Mouse (Mus musculus) heart, embryonic 16.5 days (tissue): Measurements from ENCODE around the gene Mesp2. TPM values are rescaled to one million over a fixed set of nuclear protein-coding genes. Genes with fewer than 3 reads are reported as not detected.

Experiments
- ATAC-seq: fragments of 200-750 bp; cut with Nextera tagmentation; replicated peaks from 2 replicates; pipeline ENCODE4 v1.8.0; 2017; ENCODE audit warnings: moderate number of reproducible peaks; ENCODE audit not compliant: insufficient read depth, low FRiP score; ENCODE audit errors: extremely low read depth
- H3K27ac ChIP-seq: fragments of 300-500 bp; sonication (generic); 2 replicates; pipeline ENCODE4 v1.5.1; 2014; ENCODE audit warnings: mild to moderate bottlenecking, low read length, control low read depth, moderate library complexity
- H3K27me3 ChIP-seq: fragments of 300-500 bp; sonication (generic); 2 replicates; pipeline ENCODE4 v1.6.1; 2014; ENCODE audit warnings: low read length, mixed read lengths; ENCODE audit not compliant: control insufficient read depth, insufficient read depth
- H3K36me3 ChIP-seq: fragments of 300-500 bp; sonication (generic); 2 replicates; pipeline ENCODE4 v1.6.1; 2014; ENCODE audit not compliant: control insufficient read depth, insufficient read depth
- H3K4me1 ChIP-seq: fragments of 300-500 bp; sonication (generic); 2 replicates; pipeline ENCODE4 v1.6.1; 2014; ENCODE audit warnings: low read length, mixed read lengths; ENCODE audit not compliant: control insufficient read depth, insufficient read depth
- H3K4me2 ChIP-seq: fragments of 300-500 bp; sonication (generic); 2 replicates; pipeline ENCODE4 v1.6.1; 2014; ENCODE audit warnings: low read depth, mild to moderate bottlenecking, control low read depth, low read length
- H3K4me3 ChIP-seq: fragments of 300-500 bp; sonication (generic); 2 replicates; pipeline ENCODE4 v1.5.1; 2014; ENCODE audit warnings: mild to moderate bottlenecking, control low read depth, low read length
- H3K9ac ChIP-seq: fragments of 300-500 bp; sonication (generic); 2 replicates; pipeline ENCODE4 v1.6.1; 2014; ENCODE audit warnings: low read length, control low read depth
- H3K9me3 ChIP-seq: fragments of 300-500 bp; sonication (generic); replicated peaks from 2 replicates; pipeline ENCODE4 v1.6.1; 2016; ENCODE audit warnings: low read length; ENCODE audit not compliant: control insufficient read depth
- WGBS: fragments of 180-500 bp; shearing (Covaris S2); extraction: QIAGEN DNeasy Blood & Tissue Kit; methylation state at CpG from one replicate; pipeline ENCODE4 v1.1.7; 2014; 5-methylcytosine and 5-hydroxymethylcytosine counted together
- polyA plus RNA-seq: library from polyadenylated mRNA; unstranded; fragments of >200 nt; fragmentation: Nextera tagmentation; extraction: Ambion mirVana; gene quantifications from 2 replicates; pipeline ENCODE4 v1.2.1, GENCODE M21; 2015

Mesp2 gene
- polyA plus RNA-seq = 0.18 and 0.31 TPM in 2 replicates

GRCm38 (mm10) chr7:79810611-79811506 lies at the start of gene Mesp2:
TSS of gene Mesp2 (plus strand) at chr7:79810727.
- ATAC-seq = peak; percentile 73
- 11% methylated on average over 70 of the region's 71 CpGs for WGBS
- no peaks in the 10 kb centered on the region for H3K9me3 ChIP-seq
- H3K9ac ChIP-seq = peak within 1 kb of the TSS; percentile 71
- H3K27me3 ChIP-seq = peaks cover 21% of the 10 kb centered on the region
- H3K4me1 ChIP-seq = peaks cover 3% of the 10 kb centered on the region; the same call in 1 of the 2 replicates
- no peak within 1 kb of the TSS for H3K27ac ChIP-seq
- peak within 1 kb of the TSS; percentile 59 for H3K4me2 ChIP-seq
- H3K4me3 ChIP-seq = peak within 1 kb of the TSS; percentile 51
- no peaks in the 10 kb centered on the region for H3K36me3 ChIP-seq

- Histone ChIP-seq H3K9me3 (no peaks in the 10 kb centered on the region), H3K9ac (no peak overlapping the region), H3K4me2 (no peak overlapping the region), H3K4me3 (no peak overlapping the region), H3K36me3 (no peaks in the 10 kb centered on the region), H3K27me3 (no peaks in the 10 kb centered on the region), H3K4me1 (no peaks in the 10 kb centered on the region), H3K27ac (no peak overlapping the region)
- WGBS = 64% methylated on average over 5 of the region's 5 CpGs
- ATAC-seq = no peak
Observed at GRCm38 (mm10) chr7:79761124-79761876, 49.2 kb upstream of the Mesp2 start.

- Histone ChIP-seq H3K27ac (no peak overlapping the region), H3K27me3 (no peaks in the 10 kb centered on the region), H3K9ac (no peak overlapping the region), H3K4me2 (no peak overlapping the region), H3K9me3 (no peaks in the 10 kb centered on the region), H3K36me3 (no peaks in the 10 kb centered on the region), H3K4me3 (no peak overlapping the region), H3K4me1 (no peaks in the 10 kb centered on the region)
- ATAC-seq = no peak
- 62% methylated on average over 8 of the region's 8 CpGs for WGBS
Observed at GRCm38 (mm10) chr7:79762106-79762505, 48.4 kb upstream of the Mesp2 start.

- ATAC-seq = no peak
Observed at GRCm38 (mm10) chr7:79765991-79766390, 44.5 kb upstream of the Mesp2 start.

GRCm38 (mm10) chr7:79769664-79770063 lies 40.9 kb upstream of the Mesp2 start:
- no peak overlapping the region for H3K27ac ChIP-seq
- H3K9me3 ChIP-seq = no peaks in the 10 kb centered on the region
- H3K36me3 ChIP-seq = no peaks in the 10 kb centered on the region
- H3K4me3 ChIP-seq = no peak overlapping the region
- no peaks in the 10 kb centered on the region for H3K27me3 ChIP-seq
- peaks cover 9% of the 10 kb centered on the region for H3K4me1 ChIP-seq
- WGBS = 74% methylated on average over 3 of the region's 3 CpGs
- no peak overlapping the region for H3K9ac ChIP-seq
- no peak overlapping the region for H3K4me2 ChIP-seq
- ATAC-seq = no peak

More at GRCm38 (mm10) chr7:79765991-79766390, 44.5 kb upstream of the Mesp2 start:
- no peaks in the 10 kb centered on the region for H3K36me3 ChIP-seq
- no peaks in the 10 kb centered on the region for H3K27me3 ChIP-seq
- H3K4me2 ChIP-seq = no peak overlapping the region
- H3K4me3 ChIP-seq = no peak overlapping the region
- H3K4me1 ChIP-seq = no peaks in the 10 kb centered on the region
- H3K9me3 ChIP-seq = no peaks in the 10 kb centered on the region
- no peak overlapping the region for H3K9ac ChIP-seq
- 48% methylated on average over 1 of the region's 1 CpGs for WGBS
- no peak overlapping the region for H3K27ac ChIP-seq

GRCm38 (mm10) chr7:79771561-79772512 lies 38.7 kb upstream of the Mesp2 start:
- H3K27me3 ChIP-seq = no peaks in the 10 kb centered on the region
- peak overlapping the region; percentile 63 for H3K27ac ChIP-seq
- 33% methylated on average over 15 of the region's 15 CpGs for WGBS
- H3K9me3 ChIP-seq = no peaks in the 10 kb centered on the region
- ATAC-seq = peak; percentile 76
- peaks cover 9% of the 10 kb centered on the region for H3K4me1 ChIP-seq
- peak overlapping the region; percentile 26; the same call in 1 of the 2 replicates for H3K9ac ChIP-seq
- H3K4me3 ChIP-seq = no peak overlapping the region
- peak overlapping the region; percentile 3; the same call in 1 of the 2 replicates for H3K4me2 ChIP-seq
- no peaks in the 10 kb centered on the region for H3K36me3 ChIP-seq

GRCm38 (mm10) chr7:79780647-79781626 lies 29.6 kb upstream of the Mesp2 start:
- H3K27me3 ChIP-seq = no peaks in the 10 kb centered on the region
- no peaks in the 10 kb centered on the region for H3K9me3 ChIP-seq
- H3K36me3 ChIP-seq = no peaks in the 10 kb centered on the region
- peak overlapping the region; percentile 55 for H3K9ac ChIP-seq
- ATAC-seq = peak; percentile 62
- WGBS = 23% methylated on average over 16 of the region's 16 CpGs
- H3K4me2 ChIP-seq = peak overlapping the region; percentile 60
- H3K27ac ChIP-seq = no peak overlapping the region
- H3K4me3 ChIP-seq = peak overlapping the region; percentile 39
- peaks cover 5% of the 10 kb centered on the region for H3K4me1 ChIP-seq
